23 mouse cellular contexts compared by ENCODE assay signal in the genomic region with DNA sequence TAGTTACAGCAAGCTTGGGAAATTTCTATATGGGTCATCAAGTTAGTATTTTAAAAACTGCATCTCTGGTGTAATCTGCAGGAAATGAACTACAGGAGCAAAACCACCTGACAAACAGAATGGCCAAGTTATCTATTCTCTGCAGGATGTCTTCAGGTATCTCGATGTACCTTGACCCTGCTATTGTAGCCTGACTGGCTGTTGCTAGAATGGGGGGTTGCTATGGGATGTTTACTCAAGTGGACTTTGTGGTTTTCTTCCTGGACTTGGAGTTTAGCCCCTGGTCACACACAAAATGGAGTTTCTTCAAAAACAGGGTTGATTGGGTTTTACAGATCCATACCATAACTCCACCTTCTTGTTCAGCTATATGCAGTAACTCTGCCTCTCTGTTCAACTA. TPM values are rescaled to one million over a fixed set of nuclear protein-coding genes. Genes with fewer than 3 reads are reported as not detected.
DNase-seq lines count a peak whose midpoint lies in the region; TF ChIP-seq lines count a peak whose summit lies in the region.
"Had no signal": no experiment of that assay in that cellular context is flagged by ENCODE, and none has a peak within 500 bp of the region (broad histone marks: within the 10 kb centered on the region; RNA-seq: fewer than 3 reads in every experiment).

No protein-coding gene starts in this region.

- H3K27ac ChIP-seq in heart, embryonic 10.5 days, result no peak overlapping the region
- H3K27ac ChIP-seq in MEL (ENCODE audit: control insufficient read depth, low read depth, low read length), result no peak overlapping the region
- H3K27ac ChIP-seq: embryonic facial prominence, embryonic 10.5 days; embryonic facial prominence, embryonic 12.5 days; forebrain, embryonic 13.5 days; forebrain, embryonic 15.5 days had no signal

- H3K4me3 ChIP-seq in heart, embryonic 10.5 days, result no peak overlapping the region
- no peak overlapping the region for H3K4me3 ChIP-seq in MEL (ENCODE audit: control insufficient read depth in 1 of 2, insufficient read depth in 1 of 2, low read depth in 2 of 2, low read length in 2 of 2)
- H3K4me3 ChIP-seq: embryonic facial prominence, embryonic 10.5 days; embryonic facial prominence, embryonic 12.5 days; forebrain, embryonic 13.5 days; forebrain, embryonic 15.5 days had no signal

- H3K9me3 ChIP-seq in heart, embryonic 10.5 days, result no peaks in the 10 kb centered on the region; the same call in none of the 2 replicates
- H3K9me3 ChIP-seq in MEL (replicated peaks; ENCODE audit: insufficient read depth, low read length), result no peaks in the 10 kb centered on the region
- H3K9me3 ChIP-seq: embryonic facial prominence, embryonic 12.5 days; forebrain, embryonic 13.5 days; forebrain, embryonic 15.5 days; G1E had no signal

- H3K36me3 ChIP-seq in heart, embryonic 10.5 days, result no peaks in the 10 kb centered on the region
- H3K36me3 ChIP-seq in MEL (ENCODE audit: control insufficient read depth in 1 of 2, insufficient read depth in 2 of 2, low read length in 2 of 2), result peaks cover 0 to 5% of the 10 kb centered on the region in 2 experiments; a peak in 2 of 4 replicates
- H3K36me3 ChIP-seq: embryonic facial prominence, embryonic 10.5 days; embryonic facial prominence, embryonic 12.5 days; forebrain, embryonic 15.5 days; G1E had no signal

- H3K4me1 ChIP-seq in heart, embryonic 10.5 days, result no peaks in the 10 kb centered on the region
- H3K4me1 ChIP-seq in MEL (ENCODE audit: control insufficient read depth in 1 of 2, insufficient read depth in 2 of 2, low read length in 2 of 2), result peaks cover 0 to 8% of the 10 kb centered on the region in 2 experiments; a peak in 3 of 4 replicates
- H3K4me1 ChIP-seq: embryonic facial prominence, embryonic 10.5 days; embryonic facial prominence, embryonic 12.5 days; forebrain, embryonic 13.5 days; forebrain, embryonic 15.5 days had no signal

- no peaks in the 10 kb centered on the region for H3K27me3 ChIP-seq in heart, embryonic 10.5 days (ENCODE audit: insufficient read depth, poor library complexity, severe bottlenecking)
- no peaks in the 10 kb centered on the region for H3K27me3 ChIP-seq in MEL (ENCODE audit: control insufficient read depth in 1 of 2, insufficient read depth in 2 of 2, low read length in 2 of 2)
- H3K27me3 ChIP-seq: CH12.LX; embryonic facial prominence, embryonic 12.5 days; forebrain, embryonic 13.5 days; forebrain, embryonic 15.5 days had no signal

- DNase-seq in heart, adult 11 months, result peak; percentile 16
- no peak for DNase-seq in heart, embryonic 10.5 days (ENCODE audit: low spot score)
- DNase-seq in MEL (ENCODE audit: low read depth, low spot score), result peak; percentile 4
- DNase-seq in yolk sac, embryonic 10.5 days (ENCODE audit: low spot score), result peak; percentile 78
- DNase-seq in embryo, embryonic 9.5 days (ENCODE audit: extremely low spot score), result no peak
- DNase-seq: adrenal gland, adult 2 months; adrenal gland, postnatal 10 days; adrenal gland, postnatal 25 days; B cell, adult 2 months; cerebellum, adult 11 months; cerebellum, adult 18-20 months; cerebellum, adult 8-10 months; cerebellum, adult 9-11 months; cerebellum, postnatal 14 days; cerebellum, postnatal 36 days; embryo, embryonic 11 days; forebrain, postnatal 0 days had no signal

- no peak overlapping the region for H3K9ac ChIP-seq in MEL (ENCODE audit: control insufficient read depth, low read depth, low read length, poor library complexity, severe bottlenecking)
- H3K9ac ChIP-seq: embryonic facial prominence, embryonic 12.5 days; forebrain, embryonic 13.5 days; forebrain, embryonic 15.5 days; forebrain, postnatal 0 days had no signal

- no peak for TF ChIP-seq POLR2A in MEL (IDR thresholded peaks at IDR 0.05; ENCODE audit: control insufficient read depth in 1 of 2, insufficient read depth in 1 of 2, low read depth in 1 of 2, low read length in 2 of 2, poor library complexity in 1 of 2)

- H3K79me2 ChIP-seq in MEL (ENCODE audit: control insufficient read depth, insufficient read depth, low read length, poor library complexity), result no peaks in the 10 kb centered on the region

- no peak for TF ChIP-seq CTCF in MEL (IDR thresholded peaks at IDR 0.05 in 2 of 3, conservative IDR thresholded peaks at IDR 0.05 in 1 of 3; ENCODE audit: control insufficient read depth in 1 of 3, insufficient read depth in 1 of 3, low read depth in 2 of 3, low read length in 3 of 3, poor library complexity in 1 of 3, severe bottlenecking in 1 of 3)

- no peak for TF ChIP-seq EP300 in MEL (IDR thresholded peaks at IDR 0.05; ENCODE audit: low read depth in 1 of 2, low read length in 2 of 2)

- no peak for TF ChIP-seq RAD21 in MEL (IDR thresholded peaks at IDR 0.05; ENCODE audit: low read depth, low read length)

- 89% methylated on average over 1 of the region's 1 CpGs for WGBS in heart, embryonic 10.5 days

TF ChIP-seq in MEL, 35 proteins besides CTCF, POLR2A, EP300 and RAD21:
- no peak for TF ChIP-seq CHD1 (IDR thresholded peaks at IDR 0.05; ENCODE audit: low read depth, low read length)
- TF ChIP-seq MXI1 (IDR thresholded peaks at IDR 0.05; ENCODE audit: low read depth, low read length), result no peak
- no peak for TF ChIP-seq CHD2 (IDR thresholded peaks at IDR 0.05; ENCODE audit: low read length)
- no peak for TF ChIP-seq POLR2AphosphoS2 (IDR thresholded peaks at IDR 0.05; ENCODE audit: low read length)
- TF ChIP-seq E2F4 (IDR thresholded peaks at IDR 0.05; ENCODE audit: borderline replicate concordance, low read depth, low read length), result no peak
- no peak for TF ChIP-seq RCOR1 (IDR thresholded peaks at IDR 0.05; ENCODE audit: low read depth, low read length)
- no peak for TF ChIP-seq SIN3A (IDR thresholded peaks at IDR 0.05; ENCODE audit: low read length)
- TF ChIP-seq NELFE (IDR thresholded peaks at IDR 0.05; ENCODE audit: low read depth, low read length), result no peak
- no peak for TF ChIP-seq POLR2AphosphoS5 (IDR thresholded peaks at IDR 0.05; ENCODE audit: borderline replicate concordance, low read depth, low read length)
- TF ChIP-seq TBP (IDR thresholded peaks at IDR 0.05; ENCODE audit: low read depth, low read length), result no peak
- TF ChIP-seq BHLHE40 (IDR thresholded peaks at IDR 0.05; ENCODE audit: borderline replicate concordance, low read depth, low read length), result no peak
- TF ChIP-seq GABPA (IDR thresholded peaks at IDR 0.05; ENCODE audit: low read depth, low read length), result no peak
- TF ChIP-seq ZKSCAN1 (IDR thresholded peaks at IDR 0.05; ENCODE audit: low read depth, low read length), result no peak
- no peak for TF ChIP-seq ZMIZ1 (IDR thresholded peaks at IDR 0.05; ENCODE audit: low read depth, low read length)
- no peak for TF ChIP-seq HCFC1 (IDR thresholded peaks at IDR 0.05; ENCODE audit: low read depth, low read length)
- TF ChIP-seq ZNF384 (IDR thresholded peaks at IDR 0.05; ENCODE audit: low read depth, low read length), result no peak
- TF ChIP-seq UBTF (IDR thresholded peaks at IDR 0.05; ENCODE audit: borderline replicate concordance, insufficient read depth, low read depth, low read length), result no peak

RNA-seq across cellular contexts. Expression of gene Igf2bp2, which starts 40.4 kb away (rescaled TPM):
- 117 and 143 TPM in 2 replicates for polyA plus RNA-seq in heart, embryonic 10.5 days (2016; fragmentation: Nextera tagmentation; extraction: Ambion mirVana)
- 0.13 and 0.23 TPM in 2 replicates for total RNA-seq in MEL (2012; rRNA removed)
- polyA plus RNA-seq in MEL (2012; ENCODE audit: insufficient read depth in 1 of 2, insufficient read length in 2 of 2, low read depth in 1 of 2, low replicate concordance in 2 of 2, missing spikeins in 1 of 2), result under 1 TPM in 1 of 2 experiments, not detected in 1; 0.86 TPM

Comparison
In these comparisons a context has a peak if more than half of its experiments do, and no peak if none do; other contexts are left out.
1. DNase-seq: peak in heart, adult 11 months (single experiment), MEL (single experiment) and yolk sac, embryonic 10.5 days (single experiment); none in heart, embryonic 10.5 days (single experiment) and embryo, embryonic 9.5 days (single experiment).
2. RNA of gene Igf2bp2, which starts 40.4 kb away (polyA plus RNA-seq): 117 to 143 TPM in heart, embryonic 10.5 days; 0.86 TPM in MEL; every median in the first group is over 10 times any median in the second.